Mouse (Mus musculus) neural tube, embryonic 11.5 days (tissue): ENCODE results near the gene Ccdc174. TPM values are rescaled to one million over a fixed set of nuclear protein-coding genes. Genes with fewer than 3 reads are reported as not detected.

Experiments
- ATAC-seq: fragments of 200-750 bp; cut with Nextera tagmentation; 2 replicates; pipeline ENCODE4 v1.8.0; 2017; ENCODE audit warnings: moderate number of reproducible peaks, mild to moderate bottlenecking, moderate TSS enrichment, moderate library complexity; ENCODE audit not compliant: insufficient read depth, low FRiP score, low TSS enrichment
- DNase-seq: peaks from one replicate; pipeline ENCODE4 v3.0.0-alpha.2; 2015; ENCODE audit warnings: low spot score
- H3K27ac ChIP-seq: fragments of 300-500 bp; sonication (generic); 2 replicates; pipeline ENCODE4 v1.5.1; 2014; ENCODE audit warnings: low read depth, mild to moderate bottlenecking, low read length
- H3K27me3 ChIP-seq: fragments of 300-500 bp; sonication (generic); 2 replicates; pipeline ENCODE4 v1.6.1; 2014; ENCODE audit warnings: mild to moderate bottlenecking, low read length, mixed read lengths; ENCODE audit not compliant: control insufficient read depth, insufficient read depth
- H3K36me3 ChIP-seq: fragments of 300-500 bp; sonication (generic); 2 replicates; pipeline ENCODE4 v1.6.1; 2014; ENCODE audit warnings: mild to moderate bottlenecking, low read length, moderate library complexity, mixed read lengths; ENCODE audit not compliant: control insufficient read depth, insufficient read depth
- H3K4me1 ChIP-seq: fragments of 300-500 bp; sonication (generic); 2 replicates; pipeline ENCODE4 v1.6.1; 2014; ENCODE audit warnings: low read length, mixed read lengths; ENCODE audit not compliant: control insufficient read depth, insufficient read depth
- H3K4me2 ChIP-seq: fragments of 300-500 bp; sonication (generic); 2 replicates; pipeline ENCODE4 v1.6.1; 2014; ENCODE audit warnings: low read depth, mild to moderate bottlenecking, moderate library complexity
- H3K4me3 ChIP-seq: fragments of 300-500 bp; sonication (generic); 2 replicates; pipeline ENCODE4 v1.5.1; 2014; ENCODE audit warnings: low read depth, low read length
- H3K9ac ChIP-seq: fragments of 300-500 bp; sonication (generic); 2 replicates; pipeline ENCODE4 v1.6.1; 2014; ENCODE audit warnings: mild to moderate bottlenecking, low read length
- H3K9me3 ChIP-seq: fragments of 300-500 bp; sonication (generic); 2 replicates; pipeline ENCODE4 v1.6.1; 2016; ENCODE audit warnings: low read length; ENCODE audit not compliant: control insufficient read depth
- WGBS: fragments of 180-500 bp; shearing (Covaris S2); extraction: QIAGEN DNeasy Blood & Tissue Kit; methylation state at CpG from one replicate; pipeline ENCODE4 v1.1.7; 2014; 5-methylcytosine and 5-hydroxymethylcytosine counted together
- polyA plus RNA-seq: library from polyadenylated mRNA; unstranded; fragments of >200 nt; fragmentation: Nextera tagmentation; extraction: Ambion mirVana; gene quantifications from 2 replicates; pipeline ENCODE4 v1.2.1, GENCODE M21; 2014

Gene Ccdc174
- polyA plus RNA-seq, 1 experiment from 2014 or later: 41.5 TPM

DNA sequence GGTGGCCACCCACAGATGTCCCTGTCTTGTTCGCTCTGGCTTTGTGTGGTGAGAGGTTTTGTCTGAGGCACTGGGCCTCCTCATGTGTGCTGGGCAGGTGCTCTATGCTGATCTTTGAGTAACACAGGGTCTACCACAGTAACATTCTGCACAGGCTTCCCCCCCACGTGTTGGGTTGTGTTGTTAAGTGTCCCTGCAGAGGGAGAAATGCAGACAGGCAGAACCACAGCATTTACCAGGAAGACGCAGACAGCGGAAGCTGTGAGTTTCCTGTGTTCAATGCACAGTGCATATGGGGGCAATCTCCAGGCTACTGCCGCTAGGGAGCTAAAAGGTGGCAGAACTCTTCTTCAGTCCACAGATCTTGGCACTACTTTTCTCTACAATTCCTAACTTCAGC is 13.3 kb upstream of the Ccdc174 start:
- Histone ChIP-seq H3K27ac (no peak overlapping the region), H3K4me3 (no peak overlapping the region), H3K4me1 (no peaks in the 10 kb centered on the region), H3K9ac (no peak overlapping the region), H3K4me2 (no peak overlapping the region), H3K27me3 (no peaks in the 10 kb centered on the region; the same call in 1 of the 2 replicates), H3K36me3 (no peaks in the 10 kb centered on the region), H3K9me3 (no peaks in the 10 kb centered on the region)
- DNase-seq: no peak
- WGBS: 79% methylated on average over 5 of the region's 5 CpGs
- no peak for ATAC-seq

DNA sequence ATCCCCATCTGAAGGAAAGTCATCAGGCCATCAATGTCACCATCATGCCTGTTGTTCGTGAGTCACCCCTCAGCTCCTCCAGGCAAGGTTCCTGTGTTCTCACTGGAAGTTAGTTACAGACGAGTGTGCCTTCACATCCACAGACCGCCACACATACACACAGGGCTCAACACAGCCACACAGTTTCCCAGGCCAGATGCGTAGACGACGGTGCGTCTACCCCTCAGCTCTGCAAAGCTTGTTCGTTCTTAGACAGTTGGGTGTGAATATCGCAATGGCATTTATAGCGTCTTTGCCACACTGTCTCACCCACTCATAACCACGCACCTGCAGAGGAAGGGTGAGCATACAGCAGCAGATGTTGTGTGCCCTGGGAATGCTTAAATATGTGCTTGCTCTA is 12.3 kb upstream of the Ccdc174 start:
- Histone ChIP-seq H3K4me3 (no peak overlapping the region), H3K9ac (no peak overlapping the region), H3K36me3 (no peaks in the 10 kb centered on the region), H3K4me1 (no peaks in the 10 kb centered on the region), H3K27ac (no peak overlapping the region), H3K9me3 (no peaks in the 10 kb centered on the region), H3K27me3 (no peaks in the 10 kb centered on the region; the same call in 1 of the 2 replicates), H3K4me2 (no peak overlapping the region)
- DNase-seq: no peak
- WGBS: 88% methylated on average over 11 of the region's 11 CpGs
- no peak for ATAC-seq

DNA sequence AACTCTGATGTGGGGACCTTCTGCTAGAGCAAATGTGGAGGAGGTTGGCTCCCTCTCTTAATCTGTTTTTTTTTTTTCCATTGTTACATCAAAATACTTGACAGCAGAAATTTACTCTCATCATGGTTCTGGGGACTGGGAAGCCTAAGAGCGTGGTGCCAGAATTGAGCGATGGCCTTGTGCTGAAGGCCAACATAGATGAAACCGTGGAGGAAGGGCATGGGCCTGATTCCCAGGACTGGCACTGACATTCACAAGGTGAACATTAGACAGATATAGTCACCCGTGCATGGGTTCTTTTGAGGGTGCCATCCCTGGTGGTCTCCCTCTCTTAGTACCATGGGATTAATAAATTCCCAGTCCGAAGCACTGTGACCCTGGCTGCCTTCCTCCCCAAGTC is 9.8 kb upstream of the Ccdc174 start:
- Histone ChIP-seq H3K27ac (no peak overlapping the region), H3K9ac (no peak overlapping the region), H3K4me3 (no peak overlapping the region), H3K4me2 (no peak overlapping the region), H3K4me1 (no peaks in the 10 kb centered on the region), H3K36me3 (no peaks in the 10 kb centered on the region), H3K27me3 (no peaks in the 10 kb centered on the region; the same call in 1 of the 2 replicates), H3K9me3 (no peaks in the 10 kb centered on the region)
- no peak for ATAC-seq
- WGBS: 94% methylated on average over 5 of the region's 5 CpGs
- DNase-seq: no peak

DNA sequence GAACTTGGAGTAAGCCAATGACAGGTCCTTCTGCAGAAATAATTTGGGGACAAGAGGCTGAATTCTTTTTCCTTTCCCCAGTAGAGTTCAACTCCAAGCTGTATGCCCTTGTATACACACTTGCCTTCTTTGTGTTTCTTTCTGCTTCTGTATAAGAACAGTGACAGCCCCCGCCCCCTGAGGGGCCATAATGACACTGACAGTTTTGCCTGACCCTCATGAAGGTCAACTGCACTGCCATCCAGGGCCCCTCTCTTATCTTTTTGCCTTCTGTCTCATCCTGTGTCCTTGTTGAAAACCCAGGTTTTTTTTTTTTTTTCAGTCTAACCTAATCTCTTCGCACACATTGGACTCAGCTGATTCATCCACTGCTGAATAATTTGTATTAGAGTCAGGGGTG is 5.1 kb upstream of the Ccdc174 start:
- H3K27ac ChIP-seq: no peak overlapping the region
- no peaks in the 10 kb centered on the region; the same call in 1 of the 2 replicates for H3K27me3 ChIP-seq
- H3K4me3 ChIP-seq: no peak overlapping the region
- H3K4me2 ChIP-seq: no peak overlapping the region
- no peaks in the 10 kb centered on the region for H3K4me1 ChIP-seq
- 74% methylated on average over 2 of the region's 2 CpGs for WGBS
- H3K9me3 ChIP-seq: no peaks in the 10 kb centered on the region
- no peak for ATAC-seq
- H3K9ac ChIP-seq: no peak overlapping the region
- H3K36me3 ChIP-seq: no peaks in the 10 kb centered on the region
- DNase-seq: no peak

DNA sequence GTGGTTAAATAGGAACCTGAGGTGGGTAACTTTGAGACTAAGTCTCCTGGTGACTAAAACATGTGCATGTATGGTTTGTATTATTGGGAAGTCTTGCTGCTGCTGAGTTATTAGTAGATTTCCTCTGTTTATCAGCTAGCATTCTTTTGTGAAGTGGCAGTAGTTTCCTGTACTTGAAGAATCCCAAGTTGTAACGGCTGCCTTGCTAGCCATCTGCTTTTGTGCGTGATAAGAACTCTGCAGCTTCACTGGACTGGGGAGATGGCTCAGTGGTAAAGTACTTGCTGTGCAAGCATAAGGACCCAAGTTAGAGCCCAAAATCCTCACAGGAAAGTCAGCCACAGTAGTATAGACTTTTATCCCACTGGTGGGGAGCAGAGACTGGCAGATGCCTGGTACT is 6.0 kb downstream of the Ccdc174 start:
- Histone ChIP-seq H3K27ac (no peak overlapping the region), H3K9me3 (no peaks in the 10 kb centered on the region), H3K9ac (no peak overlapping the region), H3K4me1 (peaks cover 2% of the 10 kb centered on the region; the same call in 1 of the 2 replicates), H3K4me2 (no peak overlapping the region), H3K27me3 (no peaks in the 10 kb centered on the region), H3K4me3 (no peak overlapping the region), H3K36me3 (peaks cover 22% of the 10 kb centered on the region)
- 93% methylated on average over 2 of the region's 2 CpGs for WGBS
- DNase-seq: no peak
- no peak for ATAC-seq

DNA sequence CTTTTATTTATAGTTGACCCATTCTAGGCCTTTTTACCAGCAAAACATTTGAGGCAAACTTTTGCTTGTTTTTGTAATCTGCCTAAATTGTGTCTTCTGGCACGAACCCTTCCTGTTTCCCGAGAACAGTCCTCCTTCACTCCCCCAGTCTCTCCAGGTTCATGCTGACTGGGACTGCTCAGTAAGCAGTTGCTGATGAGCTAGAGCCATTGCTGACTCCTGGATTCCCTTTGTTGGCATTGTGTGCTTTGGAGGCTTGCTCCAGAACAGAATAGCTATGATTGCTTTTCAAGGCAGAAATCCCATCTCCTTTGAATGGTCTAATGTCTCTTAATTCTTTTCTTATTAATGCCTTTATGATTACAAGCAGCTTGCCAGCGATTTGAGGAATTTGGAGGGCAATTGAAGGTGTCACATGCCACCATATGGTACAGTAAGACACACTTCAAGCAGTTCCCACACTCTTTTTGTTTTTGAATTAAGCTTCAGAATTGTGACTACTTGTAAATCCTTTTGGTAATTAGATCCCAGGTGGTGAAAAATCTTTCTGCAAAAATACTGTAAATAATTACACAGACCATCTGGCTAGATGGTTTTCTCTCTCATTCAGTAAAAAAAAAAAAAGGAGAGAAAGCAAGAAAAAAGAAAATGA is 11.5 kb downstream of the Ccdc174 start:
- no peak overlapping the region for H3K27ac ChIP-seq
- H3K27me3 ChIP-seq: no peaks in the 10 kb centered on the region
- no peak overlapping the region for H3K4me2 ChIP-seq
- no peaks in the 10 kb centered on the region for H3K4me1 ChIP-seq
- 74% methylated on average over 3 of the region's 3 CpGs for WGBS
- ATAC-seq (no peak), DNase-seq (no peak)
- no peak overlapping the region for H3K4me3 ChIP-seq
- peaks cover 23% of the 10 kb centered on the region for H3K36me3 ChIP-seq
- H3K9ac ChIP-seq: no peak overlapping the region
- H3K9me3 ChIP-seq: no peaks in the 10 kb centered on the region

DNA sequence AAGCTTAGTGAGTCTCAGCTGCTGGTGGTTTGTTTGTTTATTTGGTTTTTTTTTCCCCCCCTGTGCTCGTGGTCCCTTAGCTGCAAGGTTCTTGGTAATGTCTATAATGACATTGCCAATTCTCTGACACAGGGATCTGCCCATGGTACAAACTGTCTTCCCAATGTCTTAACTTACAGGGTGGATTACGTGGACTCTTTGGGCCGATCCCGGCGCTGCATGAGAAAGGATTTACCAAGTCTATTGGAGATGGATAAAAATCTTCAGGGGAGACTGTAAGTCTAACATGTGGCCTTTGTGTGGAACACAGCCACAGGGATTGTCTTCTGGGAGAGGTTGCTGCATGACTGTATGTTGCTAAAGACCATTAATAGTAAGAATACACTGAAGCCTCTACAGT is 12.8 kb downstream of the Ccdc174 start:
- Histone ChIP-seq H3K27me3 (no peaks in the 10 kb centered on the region), H3K9me3 (no peaks in the 10 kb centered on the region), H3K4me1 (no peaks in the 10 kb centered on the region), H3K4me3 (no peak overlapping the region), H3K27ac (no peak overlapping the region), H3K9ac (no peak overlapping the region), H3K4me2 (no peak overlapping the region), H3K36me3 (peaks cover 28% of the 10 kb centered on the region)
- WGBS: 89% methylated on average over 5 of the region's 5 CpGs
- ATAC-seq (no peak), DNase-seq (no peak)

DNA sequence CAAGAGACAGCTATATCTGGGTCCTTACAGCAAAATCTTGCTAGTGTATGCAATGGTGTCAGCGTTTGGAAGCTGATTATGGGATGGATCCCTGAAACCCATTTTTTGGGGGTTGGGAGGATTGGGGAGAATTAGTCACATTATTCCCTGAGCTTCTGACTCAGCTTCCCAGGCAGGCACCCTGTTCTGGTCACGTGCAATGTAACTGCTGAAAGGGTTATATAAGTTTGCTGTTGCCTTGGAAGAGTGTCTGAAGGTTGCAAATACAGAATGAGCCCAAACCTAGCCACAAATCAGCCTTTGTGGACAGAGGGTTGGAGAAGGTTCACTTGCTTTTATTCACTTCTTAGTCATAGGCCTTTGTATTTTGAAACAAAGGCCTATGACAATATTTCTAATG is 13.9 kb downstream of the Ccdc174 start:
- no peak overlapping the region for H3K4me3 ChIP-seq
- H3K27me3 ChIP-seq: no peaks in the 10 kb centered on the region
- ATAC-seq: no peak
- DNase-seq: no peak
- H3K9ac ChIP-seq: no peak overlapping the region
- H3K4me2 ChIP-seq: no peak overlapping the region
- 98% methylated on average over 2 of the region's 2 CpGs for WGBS
- no peaks in the 10 kb centered on the region for H3K9me3 ChIP-seq
- no peak overlapping the region for H3K27ac ChIP-seq
- H3K36me3 ChIP-seq: peaks cover 26% of the 10 kb centered on the region
- H3K4me1 ChIP-seq: no peaks in the 10 kb centered on the region

DNA sequence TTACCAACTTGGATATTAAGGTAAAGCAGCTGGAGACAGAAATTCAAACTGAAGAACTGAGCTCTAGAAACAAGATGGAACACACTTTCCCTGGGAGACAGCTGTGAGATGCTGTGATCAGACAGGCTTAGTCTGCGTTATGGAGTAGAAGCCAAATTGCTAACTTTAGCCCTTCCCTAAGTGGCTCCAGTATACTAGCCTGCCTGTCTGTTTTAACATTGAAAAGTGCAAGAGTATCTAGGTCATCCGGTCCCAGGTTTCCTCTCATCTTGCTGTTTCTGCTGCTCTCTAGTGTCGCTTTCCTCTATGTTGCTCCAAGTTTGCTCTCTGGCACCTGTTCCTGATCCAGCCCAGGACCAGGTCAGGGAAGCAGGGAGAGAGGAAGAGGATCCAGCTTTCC is 18.9 kb downstream of the Ccdc174 start:
- H3K36me3 ChIP-seq: peaks cover 32% of the 10 kb centered on the region
- H3K4me2 ChIP-seq: no peak overlapping the region
- H3K9me3 ChIP-seq: no peaks in the 10 kb centered on the region
- DNase-seq: no peak
- no peak overlapping the region for H3K27ac ChIP-seq
- ATAC-seq: no peak
- 96% methylated on average over 3 of the region's 3 CpGs for WGBS
- no peaks in the 10 kb centered on the region for H3K27me3 ChIP-seq
- no peak overlapping the region for H3K4me3 ChIP-seq
- no peaks in the 10 kb centered on the region for H3K4me1 ChIP-seq
- H3K9ac ChIP-seq: no peak overlapping the region
